Mouse (Mus musculus) ovary, postnatal 36 days (tissue): ENCODE data around the gene Mrtfb.
"Not testable (repeated sequence)": the region's sequence is repeated elsewhere in the genome, so short reads cannot be mapped to it uniquely, and the experiment has no call there.

ENCODE experiments used
- DNase-seq: peaks from one replicate; pipeline ENCODE4 v3.0.0; 2022; ENCODE audit warnings: low spot score, mixed read lengths

The Mrtfb gene

GRCm38 (mm10) chr16:13276258-13276657 is 20.0 kb downstream of the Mrtfb start:
- DNase-seq, result no peak

- DNase-seq, result no peak
Observed at GRCm38 (mm10) chr16:13276709-13277399, 20.6 kb downstream of the Mrtfb start.

- DNase-seq, result not testable (repeated sequence)
Observed at GRCm38 (mm10) chr16:13286425-13286824, 30.1 kb downstream of the Mrtfb start.

- DNase-seq, result no peak
Observed at GRCm38 (mm10) chr16:13297860-13298259, 41.6 kb downstream of the Mrtfb start.

GRCm38 (mm10) chr16:13298991-13299390 is 42.7 kb downstream of the Mrtfb start:
- DNase-seq, result no peak

GRCm38 (mm10) chr16:13306065-13306695 is 49.9 kb downstream of the Mrtfb start:
- no peak for DNase-seq

- DNase-seq, result no peak
Observed at GRCm38 (mm10) chr16:13310096-13310683, 53.9 kb downstream of the Mrtfb start.

GRCm38 (mm10) chr16:13311374-13311773 is 55.1 kb downstream of the Mrtfb start:
- DNase-seq, result no peak

GRCm38 (mm10) chr16:13313096-13313719 is 56.9 kb downstream of the Mrtfb start:
- no peak for DNase-seq

- no peak for DNase-seq
Observed at GRCm38 (mm10) chr16:13323751-13324150, 67.5 kb downstream of the Mrtfb start.

- no peak for DNase-seq
Observed at GRCm38 (mm10) chr16:13326622-13327021, 70.3 kb downstream of the Mrtfb start.

GRCm38 (mm10) chr16:13328646-13329045 is 72.4 kb downstream of the Mrtfb start:
- DNase-seq, result no peak

GRCm38 (mm10) chr16:13329640-13330039 is 73.4 kb downstream of the Mrtfb start:
- DNase-seq, result no peak

- no peak for DNase-seq
Observed at GRCm38 (mm10) chr16:13330221-13330659, 74.0 kb downstream of the Mrtfb start.

GRCm38 (mm10) chr16:13331898-13332297 is 75.6 kb downstream of the Mrtfb start:
- no peak for DNase-seq

- DNase-seq, result no peak
Observed at GRCm38 (mm10) chr16:13332536-13332935, 76.3 kb downstream of the Mrtfb start.

- no peak for DNase-seq
Observed at GRCm38 (mm10) chr16:13333781-13334341, 77.6 kb downstream of the Mrtfb start.

GRCm38 (mm10) chr16:13336503-13337230 is 80.4 kb downstream of the Mrtfb start:
- no peak for DNase-seq

GRCm38 (mm10) chr16:13338094-13338493 is 81.8 kb downstream of the Mrtfb start:
- no peak for DNase-seq

- DNase-seq, result no peak
Observed at GRCm38 (mm10) chr16:13339433-13339832, 83.2 kb downstream of the Mrtfb start.

- not testable (repeated sequence) for DNase-seq
Observed at GRCm38 (mm10) chr16:13345822-13346221, 89.5 kb downstream of the Mrtfb start.

GRCm38 (mm10) chr16:13350729-13351128 is 94.4 kb downstream of the Mrtfb start:
- no peak for DNase-seq
